Mouse (Mus musculus) lung, embryonic 15.5 days (tissue): Measurements from ENCODE around the gene Elovl7. TPM values are rescaled to one million over a fixed set of nuclear protein-coding genes. Genes with fewer than 3 reads are reported as not detected.

Experiments
- ATAC-seq: fragments of 200-750 bp; cut with Nextera tagmentation; 2 replicates; pipeline ENCODE4 v1.8.0; 2017; ENCODE audit warnings: moderate number of reproducible peaks, borderline replicate concordance; ENCODE audit not compliant: low FRiP score, low TSS enrichment; ENCODE audit errors: extremely low read depth
- H3K27ac ChIP-seq: fragments of 300-500 bp; sonication (generic); 2 replicates; pipeline ENCODE4 v1.5.1; 2015; ENCODE audit warnings: moderate library complexity, mild to moderate bottlenecking, inconsistent platforms
- H3K27me3 ChIP-seq: fragments of 300-500 bp; sonication (generic); 2 replicates; pipeline ENCODE4 v1.6.1; 2015; ENCODE audit warnings: inconsistent platforms
- H3K36me3 ChIP-seq: fragments of 300-500 bp; sonication (generic); 2 replicates; pipeline ENCODE4 v1.6.1; 2015; ENCODE audit warnings: inconsistent platforms
- H3K4me1 ChIP-seq: fragments of 300-500 bp; sonication (generic); 2 replicates; pipeline ENCODE4 v1.6.1; 2015; ENCODE audit warnings: inconsistent platforms
- H3K4me2 ChIP-seq: fragments of 300-500 bp; sonication (generic); 2 replicates; pipeline ENCODE4 v1.6.1; 2015; ENCODE audit warnings: inconsistent platforms, mild to moderate bottlenecking, moderate library complexity
- H3K4me3 ChIP-seq: fragments of 300-500 bp; sonication (generic); 2 replicates; pipeline ENCODE4 v1.5.1; 2015; ENCODE audit warnings: mild to moderate bottlenecking, inconsistent platforms
- H3K9ac ChIP-seq: fragments of 300-500 bp; sonication (generic); 2 replicates; pipeline ENCODE4 v1.6.1; 2015; ENCODE audit warnings: inconsistent platforms
- H3K9me3 ChIP-seq: fragments of 300-500 bp; sonication (generic); 2 replicates; pipeline ENCODE4 v1.6.1; 2016; ENCODE audit warnings: inconsistent platforms
- WGBS: fragments of 180-500 bp; shearing (Covaris S2); methylation state at CpG from one replicate; pipeline ENCODE4 v1.1.7; 2015; 5-methylcytosine and 5-hydroxymethylcytosine counted together
- polyA plus RNA-seq: library from polyadenylated mRNA; unstranded; fragments of >200 nt; fragmentation: Nextera tagmentation; extraction: Ambion mirVana; gene quantifications from 2 replicates; pipeline ENCODE4 v1.2.1, GENCODE M21; 2015

Elovl7 gene
- polyA plus RNA-seq: 10.2 and 11.5 TPM in 2 replicates

DNA sequence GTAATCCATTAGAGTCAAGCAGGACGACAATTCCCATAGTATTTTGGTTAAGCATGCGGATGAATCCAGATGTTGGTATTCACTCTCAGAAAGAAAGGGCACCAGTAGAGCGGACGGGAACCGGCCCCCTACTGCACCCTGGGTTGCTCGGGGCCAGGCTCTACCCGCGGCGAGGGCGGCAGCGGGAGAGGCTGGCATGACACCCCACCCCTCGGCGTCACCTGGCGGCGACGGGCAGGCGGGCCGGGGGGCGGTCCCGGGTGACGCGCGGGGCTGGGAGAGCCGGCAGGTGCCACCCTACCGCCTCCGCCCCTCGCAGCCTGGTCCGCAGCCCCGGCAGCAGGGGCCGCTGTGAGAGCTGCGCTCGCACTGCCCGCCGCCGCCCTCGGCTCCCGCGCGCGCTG lies at the start of gene Elovl7:
TSS of gene Elovl7 (plus strand) at position 324 of the 404 bp plus-strand sequence.
- Histone ChIP-seq H3K4me3 (peak within 1 kb of the TSS; percentile 69), H3K9me3 (no peaks in the 10 kb centered on the region), H3K4me1 (peaks cover 21% of the 10 kb centered on the region), H3K4me2 (peak within 1 kb of the TSS; percentile 98), H3K9ac (peak within 1 kb of the TSS; percentile 64), H3K27ac (no peak within 1 kb of the TSS), H3K36me3 (no peaks in the 10 kb centered on the region), H3K27me3 (peaks cover 31% of the 10 kb centered on the region)
- peak; percentile 96 for ATAC-seq
- 0% methylated on average over 28 of the region's 40 CpGs for WGBS

DNA sequence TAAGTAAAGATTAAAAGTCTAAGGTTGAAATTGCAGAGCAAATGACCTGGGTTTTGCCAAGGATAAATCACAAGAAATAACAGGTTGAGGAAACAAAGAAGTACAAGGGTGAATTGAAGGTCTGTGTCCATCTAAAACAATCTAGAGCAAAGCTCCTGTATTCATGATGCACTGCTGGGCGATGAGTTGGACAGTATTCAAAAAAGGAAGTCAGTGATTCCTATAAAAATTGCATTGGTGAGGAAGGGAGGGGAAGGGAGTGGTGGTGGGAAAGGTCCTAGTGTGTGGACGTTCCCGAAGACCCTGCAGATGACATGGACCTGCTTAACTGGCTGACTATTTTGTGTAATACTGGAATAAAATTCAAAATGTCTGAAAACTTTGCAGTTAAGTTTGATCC lies 49.6 kb upstream of the Elovl7 start:
- peaks cover 8% of the 10 kb centered on the region; the same call in 1 of the 2 replicates for H3K36me3 ChIP-seq
- H3K4me3 ChIP-seq: no peak overlapping the region
- no peaks in the 10 kb centered on the region for H3K27me3 ChIP-seq
- no peak overlapping the region for H3K4me2 ChIP-seq
- ATAC-seq: no peak
- peaks cover 3% of the 10 kb centered on the region for H3K4me1 ChIP-seq
- H3K27ac ChIP-seq: no peak overlapping the region
- no peak overlapping the region for H3K9ac ChIP-seq
- H3K9me3 ChIP-seq: no peaks in the 10 kb centered on the region
- 82% methylated on average over 3 of the region's 3 CpGs for WGBS

DNA sequence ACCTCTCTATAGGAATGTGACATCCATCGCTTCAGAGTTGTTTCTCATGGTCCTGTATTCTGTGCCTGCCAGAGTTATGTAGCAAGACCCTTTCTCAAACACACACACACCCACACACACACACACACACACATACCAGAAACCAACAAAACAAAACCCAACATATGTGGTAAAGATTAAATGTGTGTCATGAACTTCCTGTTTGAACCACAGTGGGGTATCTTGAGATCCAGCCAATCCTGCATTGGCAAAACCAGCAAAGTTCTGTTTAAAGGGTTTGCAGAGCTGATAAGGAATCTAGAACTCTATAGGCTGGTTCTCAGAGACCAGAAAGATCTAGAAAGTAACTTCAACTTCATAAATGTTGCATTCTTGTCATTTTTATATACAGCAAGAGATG lies 44.2 kb upstream of the Elovl7 start:
- Histone ChIP-seq H3K36me3 (peaks cover 26% of the 10 kb centered on the region), H3K27me3 (no peaks in the 10 kb centered on the region), H3K4me2 (no peak overlapping the region), H3K9ac (no peak overlapping the region), H3K9me3 (no peaks in the 10 kb centered on the region), H3K27ac (no peak overlapping the region), H3K4me3 (no peak overlapping the region), H3K4me1 (no peaks in the 10 kb centered on the region)
- ATAC-seq: no peak
- WGBS: 96% methylated on average over 1 of the region's 1 CpGs

DNA sequence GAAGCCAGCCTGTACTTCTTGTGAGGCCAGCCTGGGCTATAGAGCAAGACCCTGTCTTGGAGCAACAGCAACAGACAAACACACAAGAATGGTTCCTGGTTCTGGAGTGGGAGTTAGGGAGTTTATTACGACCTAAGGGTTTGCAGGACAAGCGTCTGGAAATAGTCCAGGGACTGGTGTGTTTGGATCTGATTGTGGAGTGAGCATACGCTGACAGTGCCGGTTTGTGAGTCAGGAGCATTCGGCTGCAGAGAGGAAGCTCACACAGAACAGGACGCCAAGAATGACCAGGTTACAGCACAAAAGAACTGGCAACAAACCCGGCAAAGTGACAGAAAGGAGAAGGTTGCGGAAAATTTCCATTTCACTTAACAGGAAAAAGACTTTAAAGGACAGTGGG lies 43.7 kb upstream of the Elovl7 start:
- Histone ChIP-seq H3K36me3 (peaks cover 29% of the 10 kb centered on the region), H3K4me1 (no peaks in the 10 kb centered on the region), H3K4me2 (no peak overlapping the region), H3K9me3 (no peaks in the 10 kb centered on the region), H3K9ac (no peak overlapping the region), H3K4me3 (no peak overlapping the region), H3K27me3 (no peaks in the 10 kb centered on the region), H3K27ac (no peak overlapping the region)
- WGBS: 90% methylated on average over 8 of the region's 8 CpGs
- ATAC-seq: no peak

DNA sequence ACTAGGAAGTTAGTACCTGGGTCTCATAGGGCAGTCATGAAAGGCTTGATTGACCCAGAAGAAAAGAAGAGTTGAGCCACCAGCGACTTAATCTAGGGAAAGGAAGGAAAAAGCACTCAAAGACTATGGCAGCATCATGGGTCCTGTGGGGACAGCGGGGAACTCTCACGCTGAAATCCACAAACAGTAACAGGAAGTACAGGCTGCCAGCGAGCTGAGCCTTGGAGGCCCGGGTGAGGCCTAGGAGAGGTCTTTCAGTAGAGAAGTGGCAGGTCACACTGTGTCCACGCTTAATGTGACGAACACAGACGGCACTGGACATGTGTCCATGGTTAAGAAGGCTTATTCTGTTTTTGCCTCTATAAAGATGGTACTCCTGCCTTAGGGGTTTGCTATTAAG lies 34.6 kb upstream of the Elovl7 start:
- Histone ChIP-seq H3K4me1 (no peaks in the 10 kb centered on the region), H3K4me3 (no peak overlapping the region), H3K27me3 (no peaks in the 10 kb centered on the region), H3K27ac (no peak overlapping the region), H3K9ac (no peak overlapping the region), H3K36me3 (peaks cover 49% of the 10 kb centered on the region), H3K9me3 (no peaks in the 10 kb centered on the region), H3K4me2 (no peak overlapping the region)
- ATAC-seq: no peak
- WGBS: 81% methylated on average over 8 of the region's 8 CpGs

DNA sequence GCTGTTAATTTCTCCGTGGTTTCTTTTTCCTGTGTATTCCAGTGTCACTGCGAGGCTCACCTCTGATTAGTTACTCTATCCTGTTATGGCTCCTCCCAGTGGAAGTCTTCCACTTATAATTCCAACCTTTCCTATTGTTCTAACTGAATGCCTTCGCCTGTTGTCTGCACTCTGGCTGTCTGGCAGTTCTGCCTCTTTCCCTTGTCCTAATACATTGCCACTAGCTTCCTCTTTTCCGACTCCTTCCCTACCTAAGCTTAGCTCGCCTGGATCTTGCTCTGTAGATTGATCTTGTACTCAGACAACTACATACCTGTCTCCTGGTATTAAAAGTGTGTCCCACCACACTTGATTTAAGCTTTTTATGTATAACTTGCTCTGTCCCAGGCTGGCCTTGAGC lies 33.4 kb upstream of the Elovl7 start:
- ATAC-seq: no peak
- 73% methylated on average over 5 of the region's 5 CpGs for WGBS
- H3K36me3 ChIP-seq: peaks cover 48% of the 10 kb centered on the region

DNA sequence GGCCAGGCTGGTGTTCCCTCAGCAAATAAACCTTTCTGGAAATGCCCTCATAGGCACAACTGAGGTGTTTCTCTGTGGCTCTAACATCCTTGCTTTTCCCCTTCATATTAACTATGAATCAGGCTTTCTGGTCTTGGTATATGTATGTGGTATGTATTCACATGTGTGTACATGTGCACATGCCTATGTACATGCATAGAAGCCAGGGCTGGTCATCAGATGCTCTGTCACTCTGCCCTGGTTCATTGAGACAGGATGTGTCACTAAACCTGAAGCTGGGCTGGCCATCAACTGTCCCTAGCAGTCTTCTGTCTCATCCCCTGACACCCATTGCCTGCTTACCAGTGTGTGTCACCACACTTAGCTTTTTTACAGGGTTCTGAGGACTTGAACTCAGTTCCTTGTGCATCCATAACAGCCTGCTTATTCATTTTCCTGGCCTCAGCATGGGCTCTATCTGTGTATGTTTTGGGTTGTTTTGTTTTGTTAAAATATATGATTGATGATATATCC lies 29.4 kb upstream of the Elovl7 start:
- no peaks in the 10 kb centered on the region for H3K4me1 ChIP-seq
- no peak overlapping the region for H3K9ac ChIP-seq
- no peaks in the 10 kb centered on the region for H3K27me3 ChIP-seq
- no peak overlapping the region for H3K4me3 ChIP-seq
- H3K27ac ChIP-seq: no peak overlapping the region
- no peaks in the 10 kb centered on the region for H3K9me3 ChIP-seq
- H3K36me3 ChIP-seq: peaks cover 42% of the 10 kb centered on the region
- no peak overlapping the region for H3K4me2 ChIP-seq
- no peak for ATAC-seq

More for the DNA sequence above, 33.4 kb upstream of the Elovl7 start:
- H3K4me1 ChIP-seq: no peaks in the 10 kb centered on the region
- H3K4me3 ChIP-seq: no peak overlapping the region
- H3K27me3 ChIP-seq: no peaks in the 10 kb centered on the region
- no peak overlapping the region for H3K27ac ChIP-seq
- H3K9me3 ChIP-seq: no peaks in the 10 kb centered on the region
- H3K9ac ChIP-seq: no peak overlapping the region
- no peak overlapping the region for H3K4me2 ChIP-seq

DNA sequence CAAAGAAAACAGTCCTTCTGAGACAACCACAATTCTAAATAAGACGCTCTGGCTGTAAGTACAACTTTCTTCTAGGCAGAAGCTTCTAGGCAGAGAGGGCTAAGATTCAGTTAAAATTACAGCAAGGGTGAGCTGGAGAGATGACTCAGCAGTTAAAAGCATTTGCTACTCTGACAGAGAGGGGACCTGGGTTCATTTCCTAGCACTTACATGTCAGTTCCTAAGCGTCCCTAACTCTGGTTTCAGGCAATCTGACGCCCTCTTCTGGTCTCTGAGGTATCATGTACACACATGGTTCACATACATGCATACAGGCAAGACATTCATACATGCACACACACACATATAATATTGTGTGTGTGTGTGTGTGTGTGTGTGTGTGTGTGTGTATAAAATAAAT lies 28.7 kb upstream of the Elovl7 start:
- no peaks in the 10 kb centered on the region for H3K4me1 ChIP-seq
- H3K4me3 ChIP-seq: no peak overlapping the region
- H3K9ac ChIP-seq: no peak overlapping the region
- H3K4me2 ChIP-seq: no peak overlapping the region
- H3K27ac ChIP-seq: no peak overlapping the region
- H3K36me3 ChIP-seq: peaks cover 39% of the 10 kb centered on the region
- H3K9me3 ChIP-seq: no peaks in the 10 kb centered on the region
- ATAC-seq: no peak
- WGBS: 88% methylated on average over 3 of the region's 3 CpGs
- no peaks in the 10 kb centered on the region for H3K27me3 ChIP-seq

DNA sequence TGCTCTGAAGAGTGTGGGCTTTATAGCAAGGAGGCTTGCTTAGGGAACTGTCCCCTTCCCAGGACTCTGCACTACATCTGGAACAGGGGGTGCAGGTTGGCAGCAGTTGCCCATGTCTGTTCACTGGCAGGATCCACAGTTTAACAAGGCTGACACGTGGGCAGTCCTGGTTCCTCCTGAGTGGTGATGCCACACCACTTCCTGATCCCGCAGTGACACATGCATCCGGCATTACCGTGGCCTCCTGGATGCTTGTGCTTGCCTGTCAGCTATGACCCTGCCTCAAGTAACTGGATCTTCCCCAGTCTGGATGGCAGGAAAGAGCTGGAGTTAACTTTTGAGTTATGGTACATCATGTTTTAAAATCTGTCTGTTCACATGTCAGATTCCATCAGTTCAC lies 26.2 kb upstream of the Elovl7 start:
- no peak overlapping the region for H3K27ac ChIP-seq
- H3K36me3 ChIP-seq: peaks cover 21% of the 10 kb centered on the region
- H3K4me3 ChIP-seq: no peak overlapping the region
- no peak overlapping the region for H3K9ac ChIP-seq
- H3K27me3 ChIP-seq: no peaks in the 10 kb centered on the region
- H3K4me2 ChIP-seq: no peak overlapping the region
- no peaks in the 10 kb centered on the region for H3K9me3 ChIP-seq
- ATAC-seq: no peak
- 83% methylated on average over 4 of the region's 4 CpGs for WGBS
- no peaks in the 10 kb centered on the region for H3K4me1 ChIP-seq

DNA sequence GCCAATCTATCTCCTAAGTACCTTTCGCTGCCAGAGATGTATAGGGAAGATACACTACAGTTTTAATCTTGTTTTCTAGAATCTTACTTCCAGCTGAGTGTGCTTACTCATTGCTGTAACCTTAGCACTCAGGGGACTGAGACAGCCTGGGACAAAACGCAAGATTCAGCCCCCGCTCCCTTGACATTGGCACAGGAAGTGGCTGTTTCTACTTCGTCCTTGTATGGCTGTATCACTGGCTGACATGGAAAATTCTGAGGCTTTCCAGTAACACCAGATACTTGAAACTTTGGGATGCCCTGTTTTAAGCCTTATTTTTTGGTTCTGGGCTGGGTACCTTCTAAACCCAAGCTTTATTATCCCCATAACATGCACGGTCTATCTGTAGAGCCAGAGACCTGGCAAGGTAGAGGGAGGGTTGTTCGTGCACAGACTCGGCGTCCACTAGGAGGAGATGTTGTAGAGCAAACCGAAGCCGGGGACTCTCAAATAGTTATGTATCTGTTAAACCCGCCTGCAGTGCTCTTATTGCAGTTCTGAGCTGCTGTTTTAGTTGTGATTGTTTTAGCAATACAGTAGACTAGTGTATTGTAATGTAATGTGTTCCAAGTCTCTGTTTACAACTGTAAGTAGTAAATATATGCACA lies 23.0 kb upstream of the Elovl7 start:
- no peaks in the 10 kb centered on the region for H3K27me3 ChIP-seq
- H3K4me3 ChIP-seq: no peak overlapping the region
- H3K4me1 ChIP-seq: no peaks in the 10 kb centered on the region
- H3K9me3 ChIP-seq: no peaks in the 10 kb centered on the region
- no peak overlapping the region for H3K4me2 ChIP-seq
- H3K9ac ChIP-seq: no peak overlapping the region
- H3K36me3 ChIP-seq: peaks cover 9% of the 10 kb centered on the region; the same call in 1 of the 2 replicates
- WGBS: 45% methylated on average over 11 of the region's 11 CpGs
- H3K27ac ChIP-seq: no peak overlapping the region
- ATAC-seq: no peak

DNA sequence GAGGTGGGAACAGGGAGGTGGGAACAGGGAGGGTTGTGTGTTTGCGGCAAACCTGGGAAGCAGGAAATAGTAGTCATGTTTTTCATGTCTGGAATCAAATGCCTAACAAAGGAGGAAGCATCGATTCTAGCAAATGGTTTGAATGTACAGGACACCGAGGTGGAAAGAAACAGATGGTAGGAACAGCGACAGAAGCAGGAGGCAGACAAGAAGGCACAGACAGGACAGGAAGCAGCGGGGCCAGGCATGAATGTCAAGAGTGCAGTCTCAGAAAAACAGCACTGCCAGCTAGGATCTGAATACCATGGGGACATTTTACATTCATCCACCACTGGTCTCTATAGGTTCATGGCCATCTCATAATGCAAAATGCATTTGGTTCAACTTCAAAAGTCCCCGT lies 18.7 kb upstream of the Elovl7 start:
- Histone ChIP-seq H3K9me3 (no peaks in the 10 kb centered on the region), H3K4me1 (no peaks in the 10 kb centered on the region), H3K4me2 (no peak overlapping the region), H3K4me3 (no peak overlapping the region), H3K27ac (no peak overlapping the region), H3K27me3 (no peaks in the 10 kb centered on the region), H3K36me3 (no peaks in the 10 kb centered on the region), H3K9ac (no peak overlapping the region)
- ATAC-seq: no peak
- WGBS: 80% methylated on average over 6 of the region's 6 CpGs

DNA sequence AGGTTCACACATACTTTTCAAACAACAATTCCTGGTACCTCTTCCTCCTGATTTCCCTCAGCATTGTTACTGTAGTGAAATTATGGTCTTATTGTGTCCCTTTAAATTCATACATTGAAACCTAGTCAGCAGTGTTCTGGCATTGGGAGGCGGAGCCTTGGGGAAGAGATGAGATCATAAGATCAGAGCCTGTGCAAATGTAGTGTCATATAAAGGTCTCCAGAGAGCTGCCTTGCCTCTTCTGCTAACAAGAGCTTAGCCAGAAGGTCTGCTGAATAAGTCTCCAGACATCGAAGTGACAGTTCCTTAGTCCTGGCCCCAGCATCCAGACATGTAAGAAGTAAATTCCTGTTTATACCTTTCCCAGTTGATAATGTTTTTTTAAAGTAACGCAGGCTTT lies 9.3 kb upstream of the Elovl7 start:
- H3K9ac ChIP-seq: no peak overlapping the region
- 80% methylated on average over 3 of the region's 3 CpGs for WGBS
- no peaks in the 10 kb centered on the region for H3K27me3 ChIP-seq
- no peak overlapping the region for H3K4me3 ChIP-seq
- H3K4me2 ChIP-seq: no peak overlapping the region
- no peak overlapping the region for H3K27ac ChIP-seq
- ATAC-seq: no peak
- H3K4me1 ChIP-seq: no peaks in the 10 kb centered on the region
- H3K36me3 ChIP-seq: no peaks in the 10 kb centered on the region
- H3K9me3 ChIP-seq: no peaks in the 10 kb centered on the region

DNA sequence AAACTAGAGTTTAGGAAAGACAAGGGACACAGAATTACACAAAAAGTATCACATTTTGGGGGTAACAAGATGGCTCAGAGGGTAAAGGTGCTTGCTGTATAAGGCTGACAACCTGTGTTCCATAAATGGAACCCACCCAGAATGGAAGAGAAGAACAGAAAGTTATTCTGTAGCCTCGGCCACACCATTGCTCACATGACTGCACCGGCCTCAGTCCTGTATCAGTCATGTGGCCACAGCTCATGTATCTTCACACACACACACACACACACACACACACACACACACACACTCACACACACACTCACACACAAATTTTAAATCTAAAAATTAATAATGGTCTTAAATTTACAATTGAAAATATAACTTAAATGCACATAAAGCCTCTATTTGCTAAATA lies 6.8 kb upstream of the Elovl7 start:
- H3K4me1 ChIP-seq: no peaks in the 10 kb centered on the region

More for the DNA sequence above, 6.8 kb upstream of the Elovl7 start:
- Histone ChIP-seq H3K4me2 (no peak overlapping the region), H3K9me3 (no peaks in the 10 kb centered on the region), H3K9ac (no peak overlapping the region), H3K36me3 (no peaks in the 10 kb centered on the region), H3K27ac (no peak overlapping the region), H3K4me3 (no peak overlapping the region), H3K27me3 (peaks cover 1% of the 10 kb centered on the region; the same call in 1 of the 2 replicates)
- no peak for ATAC-seq
- WGBS: 80% methylated on average over 2 of the region's 2 CpGs
